Mouse (Mus musculus) heart, postnatal 0 days (tissue): ENCODE data around the gene Nol12. TPM values are rescaled to one million over a fixed set of nuclear protein-coding genes. Genes with fewer than 3 reads are reported as not detected.

Experiments used
- ATAC-seq: fragments of 200-750 bp; cut with Nextera tagmentation; 2 replicates; pipeline ENCODE4 v1.8.0; 2017; ENCODE audit warnings: low read depth, moderate number of reproducible peaks, moderate library complexity; ENCODE audit not compliant: insufficient read depth
- DNase-seq: peaks from one replicate; pipeline ENCODE4 v3.0.0-alpha.2; 2016; ENCODE audit warnings: low spot score
- H3K27ac ChIP-seq: fragments of 300-500 bp; sonication (generic); 2 replicates; pipeline ENCODE4 v1.5.1; 2014; ENCODE audit warnings: low read depth, mild to moderate bottlenecking
- H3K27me3 ChIP-seq: fragments of 300-500 bp; sonication (generic); 2 replicates; pipeline ENCODE4 v1.6.1; 2014; ENCODE audit warnings: low read length, mixed read lengths; ENCODE audit not compliant: control insufficient read depth, insufficient read depth
- H3K36me3 ChIP-seq: fragments of 300-500 bp; sonication (generic); replicated peaks from 2 replicates; pipeline ENCODE4 v1.6.1; 2014; ENCODE audit warnings: low read length, mixed read lengths; ENCODE audit not compliant: control insufficient read depth, insufficient read depth
- H3K4me1 ChIP-seq: fragments of 300-500 bp; sonication (generic); 2 replicates; pipeline ENCODE4 v1.6.1; 2014; ENCODE audit warnings: antibody characterized with exemption; ENCODE audit not compliant: control insufficient read depth, insufficient read depth
- H3K4me2 ChIP-seq: fragments of 300-500 bp; sonication (generic); 2 replicates; pipeline ENCODE4 v1.6.1; 2014; ENCODE audit warnings: low read depth, mild to moderate bottlenecking, low read length, moderate library complexity
- H3K4me3 ChIP-seq: fragments of 300-500 bp; sonication (generic); 2 replicates; pipeline ENCODE4 v1.5.1; 2014; ENCODE audit warnings: low read depth, low read length
- H3K9ac ChIP-seq: fragments of 300-500 bp; sonication (generic); replicated peaks from 2 replicates; pipeline ENCODE4 v1.6.1; 2014; ENCODE audit warnings: low read depth, low read length, mixed read lengths
- H3K9me3 ChIP-seq: fragments of 300-500 bp; sonication (generic); replicated peaks from 2 replicates; pipeline ENCODE4 v1.6.1; 2016; ENCODE audit warnings: low read length; ENCODE audit not compliant: control insufficient read depth
- CTCF ChIP-seq: IDR thresholded peaks from 2 replicates; pipeline ENCODE4 v1.5.1; 2016; ENCODE audit warnings: antibody characterized with exemption, control low read depth, low read depth
- EP300 ChIP-seq: IDR thresholded peaks from 2 replicates; pipeline ENCODE4 v1.6.1; 2016; ENCODE audit warnings: antibody characterized with exemption, low read depth
- WGBS: fragments of 180-500 bp; shearing (Covaris S2); extraction: QIAGEN DNeasy Blood & Tissue Kit; methylation state at CpG from one replicate; pipeline ENCODE4 v1.1.7; 2014; 5-methylcytosine and 5-hydroxymethylcytosine counted together
- polyA plus RNA-seq: library from polyadenylated mRNA; unstranded; fragments of >200 nt; fragmentation: Nextera tagmentation; extraction: Ambion mirVana; gene quantifications from 2 replicates; pipeline ENCODE4 v1.2.1, GENCODE M21; 2015
- total RNA-seq: library from RNA; depleted of rRNA; stranded (reverse); fragments of >200 nt; gene quantifications from 2 replicates; pipeline ENCODE4 v1.2.3, GENCODE M21; 2014; ENCODE audit warnings: low replicate concordance

The Nol12 gene
- total and polyA plus RNA-seq, 2 experiments from 2014 or later: 23.3 TPM; not detected in 1

DNA sequence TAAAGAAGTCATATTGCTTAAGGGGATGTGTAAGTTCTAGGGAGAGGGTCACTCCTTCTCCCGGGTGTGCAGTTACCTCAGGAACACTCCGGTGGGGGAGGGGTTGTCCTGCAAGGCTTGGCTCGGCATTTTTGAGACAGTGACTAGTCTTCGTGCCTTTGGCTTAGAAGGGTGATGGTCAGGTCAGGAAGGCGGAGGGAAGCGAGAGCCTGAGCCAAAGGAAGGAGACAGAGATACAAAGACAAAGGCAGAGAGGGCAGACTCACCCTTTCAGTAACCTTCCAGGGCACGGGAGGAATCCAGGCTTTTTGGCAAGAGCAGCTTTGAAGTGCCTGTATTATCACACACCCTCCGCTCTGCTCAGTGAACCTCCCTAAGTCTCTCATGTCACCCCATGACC is 9.6 kb upstream of the Nol12 start:
- no peak for DNase-seq
- peaks cover 26% of the 10 kb centered on the region for H3K4me1 ChIP-seq
- WGBS: 27% methylated on average over 8 of the region's 8 CpGs

DNA sequence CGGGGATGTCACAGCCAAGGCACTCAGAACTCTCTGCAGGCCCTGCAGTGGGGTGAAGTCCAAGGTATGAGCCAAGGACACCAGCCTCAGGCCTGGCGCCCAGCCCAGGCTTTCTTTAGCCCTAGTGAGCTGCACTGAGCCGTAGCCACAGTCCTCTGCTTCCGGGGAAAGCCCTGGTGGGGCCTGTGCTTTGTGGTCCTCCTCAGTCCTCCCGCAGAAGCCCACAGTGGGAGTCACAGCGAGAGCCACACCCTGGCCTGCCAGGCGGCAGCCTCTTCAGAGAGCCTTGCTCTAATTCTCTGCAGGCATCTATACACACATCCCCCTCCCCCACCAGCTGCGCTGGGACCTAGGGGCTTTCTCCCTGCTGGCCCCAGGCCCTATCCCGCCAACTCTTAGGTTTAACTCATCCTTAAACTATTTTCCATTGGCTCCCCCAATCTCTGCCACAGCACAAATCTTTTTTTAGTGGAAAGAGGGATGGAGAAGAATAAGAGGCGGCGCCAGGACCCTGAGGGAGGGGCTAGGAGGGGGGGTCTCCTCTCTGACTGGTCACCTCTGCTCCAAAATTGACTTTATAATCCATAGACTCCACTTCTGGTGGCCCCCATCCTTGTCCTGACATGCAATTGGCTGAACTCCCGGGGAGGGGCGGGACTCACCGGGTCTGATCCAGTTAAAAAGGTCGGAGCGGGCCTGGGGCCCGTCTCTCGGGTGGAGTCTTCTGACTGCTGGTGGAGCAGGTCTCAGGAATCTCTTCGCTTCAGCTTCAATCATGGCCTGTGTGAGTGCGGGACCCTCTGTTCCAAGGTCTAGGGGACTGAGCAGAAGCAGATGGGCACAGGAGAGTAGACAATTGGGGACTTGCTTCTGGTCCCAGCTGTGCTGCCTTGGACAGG is 8.5 kb upstream of the Nol12 start, which contains the start of gene Lgals1:
TSS of gene Lgals1 (plus strand) at position 705 of the 899 bp plus-strand sequence.
- TF ChIP-seq EP300: no peak; the same call in 1 of the 2 replicates
- H3K27me3 ChIP-seq: no peaks in the 10 kb centered on the region
- 3% methylated on average over 20 of the region's 20 CpGs for WGBS
- H3K9me3 ChIP-seq: no peaks in the 10 kb centered on the region
- ATAC-seq (peak; percentile 87), DNase-seq (peak; percentile 87)
- peaks cover 26% of the 10 kb centered on the region for H3K4me1 ChIP-seq
- H3K27ac ChIP-seq: peak within 1 kb of the TSS; percentile 91
- peaks cover 5% of the 10 kb centered on the region; the same call in 1 of the 2 replicates for H3K36me3 ChIP-seq
- H3K9ac ChIP-seq: peak within 1 kb of the TSS; percentile 44
- peak within 1 kb of the TSS; percentile 76 for H3K4me2 ChIP-seq
- H3K4me3 ChIP-seq: peak within 1 kb of the TSS; percentile 45

More for the DNA sequence above, 9.6 kb upstream of the Nol12 start:
- no peak overlapping the region for H3K4me2 ChIP-seq
- peak overlapping the region; percentile 91 for H3K27ac ChIP-seq
- no peak for ATAC-seq
- no peak overlapping the region for H3K4me3 ChIP-seq
- H3K9ac ChIP-seq: 0 out of 2 replicates have a peak overlapping the region, but pooled peaks have one; percentile 11
- no peaks in the 10 kb centered on the region for H3K9me3 ChIP-seq
- peaks cover 4% of the 10 kb centered on the region; the same call in 1 of the 2 replicates for H3K36me3 ChIP-seq
- no peak for TF ChIP-seq CTCF
- no peak for TF ChIP-seq EP300
- no peaks in the 10 kb centered on the region for H3K27me3 ChIP-seq

- Histone ChIP-seq H3K4me3 (peak overlapping the region; percentile 45), H3K9ac (peak overlapping the region; percentile 44), H3K27ac (peak overlapping the region; percentile 91), H3K27me3 (no peaks in the 10 kb centered on the region), H3K36me3 (peaks cover 5% of the 10 kb centered on the region; the same call in 1 of the 2 replicates), H3K4me2 (peak overlapping the region; percentile 76), H3K9me3 (no peaks in the 10 kb centered on the region), H3K4me1 (peaks cover 26% of the 10 kb centered on the region)
- ATAC-seq (no peak), DNase-seq (no peak)
- no peak for TF ChIP-seq CTCF
- TF ChIP-seq EP300: no peak
- 18% methylated on average over 15 of the region's 15 CpGs for WGBS
Measured at GRCm38 (mm10) chr15:78927021-78927787, 7.5 kb upstream of the Nol12 start.

DNA sequence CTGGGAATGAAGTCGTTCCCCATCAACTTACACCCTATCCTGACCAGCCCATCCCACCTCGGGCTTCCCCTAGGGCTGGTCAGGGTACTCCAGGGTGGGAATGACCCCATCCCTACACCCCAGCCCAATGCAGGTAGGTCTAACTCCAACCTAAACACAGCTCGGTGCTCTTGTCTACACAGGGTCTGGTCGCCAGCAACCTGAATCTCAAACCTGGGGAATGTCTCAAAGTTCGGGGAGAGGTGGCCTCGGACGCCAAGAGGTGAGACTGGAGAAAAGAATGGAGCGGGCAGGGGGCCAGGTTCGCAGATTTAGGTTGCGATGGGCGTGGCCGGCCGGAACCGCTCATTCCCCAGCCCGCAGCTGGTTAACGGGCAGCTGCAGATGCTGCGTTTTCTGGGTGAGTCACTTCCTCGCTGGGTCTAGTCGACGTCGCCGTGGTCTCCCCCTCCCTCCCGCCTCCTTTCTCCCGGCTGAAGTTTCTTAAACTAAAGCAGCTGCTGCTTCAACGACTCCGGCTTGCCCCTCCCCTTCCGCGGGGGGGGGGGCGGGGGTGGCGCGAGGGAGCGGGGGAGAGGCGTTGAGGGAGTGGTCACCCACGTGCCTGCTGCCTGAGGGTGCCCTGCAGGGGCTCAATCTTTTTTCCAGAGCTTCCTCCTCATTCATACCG is 6.8 kb upstream of the Nol12 start:
- peak overlapping the region; percentile 44 for H3K9ac ChIP-seq
- peak overlapping the region; percentile 45 for H3K4me3 ChIP-seq
- H3K4me1 ChIP-seq: peaks cover 26% of the 10 kb centered on the region
- peak overlapping the region; percentile 76 for H3K4me2 ChIP-seq
- H3K27ac ChIP-seq: peak overlapping the region; percentile 91
- peaks cover 5% of the 10 kb centered on the region; the same call in 1 of the 2 replicates for H3K36me3 ChIP-seq
- TF ChIP-seq EP300 (no peak), CTCF (no peak)
- H3K9me3 ChIP-seq: no peaks in the 10 kb centered on the region
- peak; percentile 18; the same call in 1 of the 2 replicates for ATAC-seq
- WGBS: under 1% methylated on average over 26 of the region's 35 CpGs
- peak; percentile 78 for DNase-seq
- no peaks in the 10 kb centered on the region for H3K27me3 ChIP-seq

- TF ChIP-seq EP300 (no peak), CTCF (no peak)
- ATAC-seq (no peak), DNase-seq (no peak)
- 0 out of 2 replicates have a peak overlapping the region, but pooled peaks have one; percentile 44 for H3K9ac ChIP-seq
- no peaks in the 10 kb centered on the region for H3K27me3 ChIP-seq
- WGBS: 58% methylated on average over 7 of the region's 8 CpGs
- H3K4me2 ChIP-seq: peak overlapping the region; percentile 76
- H3K4me3 ChIP-seq: peak overlapping the region; percentile 45
- peak overlapping the region; percentile 22; the same call in 1 of the 2 replicates for H3K27ac ChIP-seq
- H3K36me3 ChIP-seq: peaks cover 5% of the 10 kb centered on the region; the same call in 1 of the 2 replicates
- H3K4me1 ChIP-seq: peaks cover 26% of the 10 kb centered on the region
- H3K9me3 ChIP-seq: no peaks in the 10 kb centered on the region
Measured at GRCm38 (mm10) chr15:78928539-78928938, 6.2 kb upstream of the Nol12 start.
